Comparison of ENCODE assay signal across 25 mouse cellular contexts in the genomic region with DNA sequence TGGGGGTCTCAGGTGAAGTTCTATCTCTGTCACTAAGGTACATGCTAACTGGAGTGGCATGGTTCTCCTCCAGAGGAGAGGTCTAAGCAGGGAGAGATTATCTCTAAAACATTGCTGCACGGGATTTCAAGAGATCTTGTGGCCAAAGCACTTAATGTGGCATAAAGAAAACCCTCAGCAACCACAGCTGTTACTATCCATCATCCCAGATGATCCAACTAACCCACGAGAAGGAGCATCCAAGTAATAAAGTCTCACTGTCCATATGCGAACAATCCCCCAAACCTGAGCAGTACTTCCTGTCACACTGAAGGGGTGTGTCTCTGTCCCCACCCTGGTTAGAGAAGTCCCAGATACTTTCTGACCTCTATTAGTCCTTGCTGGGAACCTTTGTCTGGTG.
"Had no signal": no experiment of that assay in that cellular context is flagged by ENCODE, and none has a peak within 500 bp of the region (broad histone marks: within the 10 kb centered on the region; RNA-seq: fewer than 3 reads in every experiment).

No protein-coding gene starts in this region.

- H3K36me3 ChIP-seq: embryonic facial prominence, embryonic 10.5 days; embryonic facial prominence, embryonic 12.5 days; embryonic facial prominence, embryonic 13.5 days; embryonic facial prominence, embryonic 15.5 days; forebrain, embryonic 10.5 days; forebrain, embryonic 12.5 days; forebrain, embryonic 15.5 days had no signal

- H3K27me3 ChIP-seq: embryonic facial prominence, embryonic 12.5 days had no signal

- DNase-seq: cerebellum, adult 8-10 months; cerebellum, adult 9-10 months; cerebellum, adult 9-11 months; cerebellum, postnatal 10 days; cerebellum, postnatal 14 days; cerebellum, postnatal 25 days; cerebellum, postnatal 36 days; embryo, embryonic 11 days; forebrain, postnatal 0 days; gastrocnemius, adult 2 months; gastrocnemius, postnatal 10 days; gastrocnemius, postnatal 14 days; gastrocnemius, postnatal 25 days; gastrocnemius, postnatal 36 days; heart, adult 18-20 months; heart, adult 2 months had no signal

- H3K4me3 ChIP-seq: embryonic facial prominence, embryonic 10.5 days; embryonic facial prominence, embryonic 12.5 days; embryonic facial prominence, embryonic 13.5 days; embryonic facial prominence, embryonic 15.5 days; erythroblast, embryonic 14.5 days; forebrain, embryonic 10.5 days; forebrain, embryonic 12.5 days; forebrain, embryonic 13.5 days; forebrain, embryonic 15.5 days; gastrocnemius, adult 2 months; heart, adult 2 months had no signal

- H3K4me2 ChIP-seq: embryonic facial prominence, embryonic 12.5 days; embryonic facial prominence, embryonic 13.5 days; embryonic facial prominence, embryonic 15.5 days; forebrain, embryonic 12.5 days; forebrain, embryonic 13.5 days; forebrain, embryonic 15.5 days had no signal
